Mouse (Mus musculus) forebrain, embryonic 14.5 days (tissue): Measurements from ENCODE around the gene Pin1rt1. TPM values are rescaled to one million over a fixed set of nuclear protein-coding genes. Genes with fewer than 3 reads are reported as not detected.

Experiments
- ATAC-seq: fragments of 200-750 bp; cut with Nextera tagmentation; 2 replicates; pipeline ENCODE4 v1.8.0; 2017; ENCODE audit warnings: mild to moderate bottlenecking, moderate library complexity
- DNase-seq: peaks from one replicate; pipeline ENCODE4 v3.0.0-alpha.2; 2015; ENCODE audit warnings: low spot score
- H3K27ac ChIP-seq: fragments of 300-500 bp; sonication (generic); 2 replicates; pipeline ENCODE4 v1.5.1; 2014; ENCODE audit warnings: low read depth, mild to moderate bottlenecking, control low read depth, low read length, moderate library complexity
- H3K27me3 ChIP-seq: fragments of 300-500 bp; sonication (generic); replicated peaks from 2 replicates; pipeline ENCODE4 v1.6.1; 2014; ENCODE audit warnings: low read length, control low read depth, mixed read lengths; ENCODE audit not compliant: control insufficient read depth, insufficient read depth
- H3K36me3 ChIP-seq: fragments of 300-500 bp; sonication (generic); 2 replicates; pipeline ENCODE4 v1.6.1; 2014; ENCODE audit warnings: low read length, control low read depth; ENCODE audit not compliant: control insufficient read depth, insufficient read depth
- H3K4me1 ChIP-seq: fragments of 300-500 bp; sonication (generic); 2 replicates; pipeline ENCODE4 v1.6.1; 2014; ENCODE audit warnings: antibody characterized with exemption, low read length, control low read depth; ENCODE audit not compliant: control insufficient read depth, insufficient read depth
- H3K4me2 ChIP-seq: fragments of 300-500 bp; sonication (generic); 2 replicates; pipeline ENCODE4 v1.6.1; 2014; ENCODE audit warnings: mild to moderate bottlenecking, control low read depth, low read length
- H3K4me3 ChIP-seq: fragments of 300-500 bp; sonication (generic); 2 replicates; pipeline ENCODE4 v1.5.1; 2014; ENCODE audit warnings: low read depth, low read length, control low read depth
- H3K9ac ChIP-seq: fragments of 300-500 bp; sonication (generic); 2 replicates; pipeline ENCODE4 v1.6.1; 2014; ENCODE audit warnings: mild to moderate bottlenecking, low read length, control low read depth, moderate library complexity
- H3K9me3 ChIP-seq: fragments of 300-500 bp; sonication (generic); replicated peaks from 2 replicates; pipeline ENCODE4 v1.6.1; 2016; ENCODE audit warnings: low read length, control low read depth, mixed read lengths; ENCODE audit not compliant: control insufficient read depth
- WGBS: fragments of 180-500 bp; shearing (Covaris S2); extraction: QIAGEN DNeasy Blood & Tissue Kit; methylation state at CpG from one replicate; pipeline ENCODE4 v1.1.7; 2014; 5-methylcytosine and 5-hydroxymethylcytosine counted together
- polyA plus RNA-seq: library from polyadenylated mRNA; unstranded; fragments of >200 nt; fragmentation: Nextera tagmentation; extraction: Ambion mirVana; gene quantifications from 2 replicates; pipeline ENCODE4 v1.2.1, GENCODE M21; 2014

Gene Pin1rt1
- polyA plus RNA-seq, 1 experiment from 2014 or later = not detected

- Histone ChIP-seq H3K4me1 (peaks cover 19% of the 10 kb centered on the region), H3K4me3 (peak overlapping the region; percentile 70), H3K4me2 (peak overlapping the region; percentile 99), H3K9ac (peak overlapping the region; percentile 66), H3K27me3 (no peaks in the 10 kb centered on the region), H3K36me3 (no peaks in the 10 kb centered on the region), H3K27ac (no peak overlapping the region), H3K9me3 (no peaks in the 10 kb centered on the region)
- WGBS = 3% methylated on average over 45 of the region's 46 CpGs
- ATAC-seq (peak; percentile 26), DNase-seq (peak; percentile 25)
These were observed 25.9 kb upstream of the Pin1rt1 start for GRCm38 (mm10) chr2:104741896-104742740.

- Histone ChIP-seq H3K27me3 (no peaks in the 10 kb centered on the region), H3K4me3 (0 out of 2 replicates have a peak overlapping the region, but pooled peaks have one; percentile 0), H3K27ac (no peak overlapping the region), H3K4me2 (peak overlapping the region; percentile 99), H3K4me1 (peaks cover 19% of the 10 kb centered on the region), H3K36me3 (no peaks in the 10 kb centered on the region), H3K9ac (no peak overlapping the region; the same call in 1 of the 2 replicates), H3K9me3 (no peaks in the 10 kb centered on the region)
- WGBS = 12% methylated on average over 7 of the region's 7 CpGs
- DNase-seq (peak; percentile 65), ATAC-seq (peak; percentile 60)
These were observed 25.0 kb upstream of the Pin1rt1 start for GRCm38 (mm10) chr2:104741015-104741758.

GRCm38 (mm10) chr2:104740248-104740949 is 24.2 kb upstream of the Pin1rt1 start:
- H3K27ac ChIP-seq = no peak overlapping the region
- DNase-seq (no peak), ATAC-seq (no peak)
- 0 out of 2 replicates have a peak overlapping the region, but pooled peaks have one; percentile 0 for H3K4me3 ChIP-seq
- H3K4me1 ChIP-seq = peaks cover 19% of the 10 kb centered on the region
- H3K27me3 ChIP-seq = no peaks in the 10 kb centered on the region
- peak overlapping the region; percentile 99; the same call in 1 of the 2 replicates for H3K4me2 ChIP-seq
- H3K36me3 ChIP-seq = no peaks in the 10 kb centered on the region
- 43% methylated on average over 7 of the region's 7 CpGs for WGBS
- H3K9me3 ChIP-seq = no peaks in the 10 kb centered on the region
- H3K9ac ChIP-seq = no peak overlapping the region

DNA sequence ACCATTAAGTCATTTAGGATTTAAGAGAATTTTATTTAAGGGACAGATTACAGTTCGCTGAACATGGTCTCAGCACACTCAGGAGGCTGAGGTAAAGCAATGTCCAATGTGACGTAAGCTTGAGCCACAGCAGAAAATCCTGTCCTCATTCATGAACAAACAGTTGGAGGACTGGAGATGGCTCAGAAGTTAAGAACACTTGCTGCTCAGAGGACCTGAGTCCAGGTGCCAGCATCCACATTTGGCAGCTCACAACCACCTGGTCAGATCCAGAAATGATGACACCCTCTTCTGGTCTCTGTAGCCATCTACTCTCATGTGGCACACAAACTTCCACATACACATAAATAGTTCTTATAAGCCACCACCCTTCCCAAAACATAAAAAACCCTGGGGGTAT is 23.5 kb upstream of the Pin1rt1 start:
- Histone ChIP-seq H3K9ac (no peak overlapping the region), H3K36me3 (no peaks in the 10 kb centered on the region), H3K4me2 (no peak overlapping the region), H3K4me1 (peaks cover 19% of the 10 kb centered on the region), H3K27ac (no peak overlapping the region), H3K9me3 (no peaks in the 10 kb centered on the region), H3K27me3 (no peaks in the 10 kb centered on the region), H3K4me3 (no peak overlapping the region)
- WGBS = 97% methylated on average over 2 of the region's 2 CpGs
- DNase-seq (no peak), ATAC-seq (no peak)

- H3K4me3 ChIP-seq = no peak overlapping the region
- no peak overlapping the region for H3K4me2 ChIP-seq
- 63% methylated on average over 7 of the region's 7 CpGs for WGBS
- no peak overlapping the region for H3K9ac ChIP-seq
- peak; percentile 40 for DNase-seq
- H3K36me3 ChIP-seq = no peaks in the 10 kb centered on the region
- no peak for ATAC-seq
- H3K9me3 ChIP-seq = no peaks in the 10 kb centered on the region
- peaks cover 4% of the 10 kb centered on the region; the same call in 1 of the 2 replicates for H3K4me1 ChIP-seq
- H3K27ac ChIP-seq = no peak overlapping the region
- no peaks in the 10 kb centered on the region for H3K27me3 ChIP-seq
These were observed 20.1 kb upstream of the Pin1rt1 start for GRCm38 (mm10) chr2:104736241-104736640.

DNA sequence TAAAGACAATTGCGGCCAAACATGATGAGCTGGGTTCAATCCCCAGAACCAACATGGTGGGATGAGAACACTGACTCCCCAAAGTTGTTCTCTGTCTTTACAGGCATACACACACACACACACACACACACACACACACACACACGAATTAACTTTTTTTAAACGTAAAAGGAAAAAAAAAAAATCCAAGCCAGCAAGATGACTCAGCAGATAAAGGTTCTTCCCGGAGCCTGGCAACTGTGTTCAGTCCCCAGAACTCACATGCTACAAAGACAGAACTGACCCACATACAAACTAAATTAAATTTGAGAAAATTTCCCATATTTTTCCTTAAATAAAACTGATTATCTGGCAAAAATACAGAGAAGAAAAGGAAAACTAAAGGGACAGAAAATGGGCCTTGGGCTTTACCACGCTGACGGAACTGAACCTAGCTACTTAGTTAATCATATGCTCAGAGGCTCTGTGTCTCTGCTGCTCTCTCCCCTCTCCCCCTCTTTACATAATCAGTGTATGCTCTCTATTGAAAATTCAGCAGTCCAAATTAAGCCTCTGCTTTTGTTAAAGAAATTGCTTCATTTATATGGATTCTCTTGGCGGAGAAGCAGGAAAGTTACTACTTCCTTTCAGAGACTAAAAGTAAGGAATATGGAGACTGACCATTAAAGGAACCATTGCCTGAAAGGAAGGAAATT is 16.5 kb upstream of the Pin1rt1 start:
- DNase-seq (peak; percentile 37), ATAC-seq (no peak)
- no peaks in the 10 kb centered on the region for H3K4me1 ChIP-seq
- no peaks in the 10 kb centered on the region for H3K36me3 ChIP-seq
- no peaks in the 10 kb centered on the region for H3K9me3 ChIP-seq
- no peak overlapping the region for H3K9ac ChIP-seq
- no peak overlapping the region for H3K4me3 ChIP-seq
- H3K4me2 ChIP-seq = no peak overlapping the region
- no peaks in the 10 kb centered on the region for H3K27me3 ChIP-seq
- H3K27ac ChIP-seq = no peak overlapping the region
- 53% methylated on average over 7 of the region's 7 CpGs for WGBS

- Histone ChIP-seq H3K36me3 (no peaks in the 10 kb centered on the region), H3K27ac (no peak overlapping the region), H3K9me3 (no peaks in the 10 kb centered on the region), H3K4me1 (no peaks in the 10 kb centered on the region), H3K27me3 (no peaks in the 10 kb centered on the region), H3K4me3 (no peak overlapping the region), H3K9ac (no peak overlapping the region), H3K4me2 (no peak overlapping the region)
- no peak for ATAC-seq
- WGBS = 91% methylated on average over 9 of the region's 9 CpGs
- DNase-seq = no peak
These were observed 15.9 kb upstream of the Pin1rt1 start for GRCm38 (mm10) chr2:104732033-104732444.

DNA sequence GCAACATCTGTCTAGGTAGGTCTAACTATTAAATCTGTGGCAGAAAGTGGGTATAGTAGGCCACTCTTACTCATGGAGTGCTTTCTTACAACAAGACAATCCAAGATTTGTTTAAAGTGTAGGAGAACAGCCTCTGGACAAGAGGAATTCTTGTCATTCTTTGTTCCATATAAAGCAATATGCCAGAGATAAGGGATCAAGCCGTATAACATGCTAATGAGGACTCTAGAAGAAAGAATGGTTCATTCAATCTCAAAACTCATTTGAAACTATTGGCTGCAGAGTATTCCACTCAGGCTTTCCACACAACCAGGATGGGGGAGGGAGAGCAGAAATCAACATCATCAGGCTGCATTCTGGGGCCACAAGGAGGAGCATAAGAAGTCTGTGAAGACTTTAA is 11.2 kb upstream of the Pin1rt1 start:
- H3K27me3 ChIP-seq = no peaks in the 10 kb centered on the region
- no peaks in the 10 kb centered on the region for H3K36me3 ChIP-seq
- no peak for ATAC-seq

More for the DNA sequence above, 11.2 kb upstream of the Pin1rt1 start:
- Histone ChIP-seq H3K4me1 (no peaks in the 10 kb centered on the region), H3K27ac (no peak overlapping the region), H3K9me3 (no peaks in the 10 kb centered on the region), H3K9ac (no peak overlapping the region), H3K4me3 (no peak overlapping the region), H3K4me2 (no peak overlapping the region)
- WGBS = 36% methylated on average over 1 of the region's 1 CpGs
- no peak for DNase-seq
